Mouse (Mus musculus): Measurements from ENCODE around the gene Lrrc59. TPM values are rescaled to one million over a fixed set of nuclear protein-coding genes. Genes with fewer than 3 reads are reported as not detected.

Gene Lrrc59
- polyA plus RNA-seq (2021; fragmentation: Nextera tagmentation) = 25.3 and 27.7 TPM in 2 replicates
- long read RNA-seq, experiment 1, transcript Lrrc59-201 (7 exons, 2,837 nt) = major isoform, 57 of 75 reads
- long read RNA-seq, experiment 1, partial matches to known transcripts = 16 of 75 reads
- long read RNA-seq, experiment 1, other reads (novel, unspliced or antisense) = 2 of 75 reads
- long read RNA-seq, experiment 2, transcript Lrrc59-201 (7 exons, 2,837 nt) = major isoform, 349 of 369 reads
- long read RNA-seq, experiment 2, partial matches to known transcripts = 16 of 369 reads
- long read RNA-seq, experiment 2, other reads (novel, unspliced or antisense) = 4 of 369 reads

GRCm38 (mm10) chr11:94629199-94629883, at the start of gene Lrrc59:
Gene Lrrc59 (plus strand): TSS chr11:94629767.

DNA sequence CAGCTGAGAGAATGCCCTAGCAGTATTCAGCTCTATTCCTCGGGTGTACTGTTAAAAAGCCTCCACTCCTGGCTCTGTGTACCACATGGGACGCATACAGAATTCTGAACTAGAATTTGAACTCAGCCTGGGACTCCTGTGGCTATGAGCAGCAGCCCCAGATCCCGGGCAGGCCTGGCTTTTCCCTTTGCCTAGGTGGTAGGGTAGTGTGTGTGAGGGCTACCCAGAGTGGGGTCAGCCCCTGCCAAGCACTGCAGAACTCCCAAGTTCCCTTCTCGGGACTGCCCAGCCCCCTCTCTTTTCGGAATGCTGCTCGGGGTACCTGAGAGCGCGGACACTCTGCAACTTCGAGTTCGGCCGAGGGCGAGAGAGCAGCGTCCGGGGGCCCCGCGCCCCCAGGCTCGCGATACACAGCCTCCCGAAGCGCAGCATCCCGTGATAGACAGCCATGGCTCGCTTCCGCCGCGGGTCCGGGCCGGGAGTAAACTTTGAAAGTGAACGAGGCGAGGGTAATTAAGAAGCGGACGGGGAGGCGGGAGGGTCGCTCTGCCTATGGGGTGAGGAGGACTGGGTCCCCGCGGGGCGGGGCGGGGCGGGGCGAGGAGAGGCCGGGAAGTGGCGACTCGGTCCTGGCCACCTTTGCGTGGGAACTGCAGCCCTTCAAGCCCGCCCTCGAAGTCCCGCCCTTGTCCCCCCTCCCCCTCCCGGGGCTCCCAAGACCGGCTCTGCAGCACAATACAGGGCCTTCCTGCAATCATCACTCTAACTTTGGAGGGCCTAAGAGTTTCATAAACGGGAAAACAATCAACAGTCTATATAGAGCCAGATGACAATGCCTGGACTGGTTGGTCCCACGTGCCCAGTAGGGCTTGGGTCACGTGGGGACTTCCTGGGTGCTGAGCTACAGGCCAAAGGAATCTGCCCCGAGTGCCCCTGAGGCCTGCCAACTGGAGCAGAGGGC, 28.0 kb upstream of the Lrrc59 start, which contains the start of gene Acsf2:
Gene Acsf2, minus strand, starts transcription at position 551 of the 961 bp plus-strand sequence.

DNA sequence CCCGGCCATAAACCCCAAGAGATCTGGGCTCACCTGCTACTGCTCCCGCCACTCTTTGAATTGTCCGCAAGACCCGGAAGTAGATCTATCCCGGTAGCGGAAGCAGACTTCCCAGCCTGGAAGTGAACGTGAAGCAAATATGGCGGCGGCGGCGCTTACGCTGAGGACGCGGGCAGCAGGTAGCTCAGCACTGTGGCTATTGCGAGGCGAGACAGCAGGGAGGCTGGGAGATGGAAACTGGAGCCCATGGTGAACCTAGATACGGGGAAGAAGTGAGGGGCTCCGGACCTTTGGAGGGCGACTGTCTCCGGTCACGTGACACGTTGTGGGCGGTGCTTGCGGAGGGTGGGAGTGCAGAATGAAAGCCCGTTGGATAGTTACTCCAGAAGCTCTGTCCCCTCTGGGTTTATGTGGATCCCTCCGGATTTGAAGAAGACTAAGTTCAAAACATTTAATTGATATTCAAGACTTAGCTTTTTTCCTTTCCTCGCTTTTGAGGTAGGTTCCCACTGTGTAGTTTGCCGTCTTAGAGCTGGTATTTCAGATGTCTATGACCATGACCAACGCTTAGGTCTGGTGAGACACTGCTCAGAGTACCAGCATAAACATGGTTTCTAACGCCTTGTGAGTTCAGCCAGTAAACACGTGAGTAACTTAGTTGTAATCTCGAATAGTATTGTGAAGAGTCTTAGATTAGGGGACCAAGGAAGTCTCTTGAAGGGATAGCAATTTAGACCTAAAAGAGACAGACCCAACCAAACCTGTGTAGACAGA, 24.3 kb downstream of the Lrrc59 start, which contains the start of the genes Mrpl27 and Eme1:
Gene Mrpl27, plus strand, starts transcription at position 105 of the 774 bp plus-strand sequence.
Gene Eme1, minus strand, starts transcription at position 302 of the 774 bp plus-strand sequence.

GRCm38 (mm10) chr11:94676754-94677606, 47.4 kb downstream of the Lrrc59 start, which contains the start of gene Xylt2:
Gene Xylt2 (minus strand): TSS chr11:94677515.

Other genes starting within 250 kb of the Lrrc59 start
- gene Abcc3, start 236.8 kb upstream of the Lrrc59 start, polyA plus RNA-seq (2021; fragmentation: Nextera tagmentation) = 1.4 and 2.2 TPM in 2 replicates
- gene Cacna1g, start 155.6 kb upstream of the Lrrc59 start, polyA plus RNA-seq (2021; fragmentation: Nextera tagmentation) = 4.9 and 6.2 TPM in 2 replicates
- gene Spata20, start 143.6 kb upstream of the Lrrc59 start, polyA plus RNA-seq (2021; fragmentation: Nextera tagmentation) = not detected in 2 replicates
- 1.5 and 6.9 TPM in 2 replicates for gene Epn3, start 129.8 kb upstream of the Lrrc59 start, polyA plus RNA-seq (2021; fragmentation: Nextera tagmentation)
- 2.1 and 3.4 TPM in 2 replicates for gene Mycbpap, start 108.0 kb upstream of the Lrrc59 start, polyA plus RNA-seq (2021; fragmentation: Nextera tagmentation)
- gene Rsad1, start 80.5 kb upstream of the Lrrc59 start, polyA plus RNA-seq (2021; fragmentation: Nextera tagmentation) = 2.7 and 3.7 TPM in 2 replicates
- 0.19 and 0.34 TPM in 2 replicates for gene Chad, start 64.7 kb upstream of the Lrrc59 start, polyA plus RNA-seq (2021; fragmentation: Nextera tagmentation)
- gene Acsf2, start 27.9 kb upstream of the Lrrc59 start, polyA plus RNA-seq (2021; fragmentation: Nextera tagmentation) = 5.9 and 6.7 TPM in 2 replicates
- gene Mrpl27, start 24.0 kb downstream of the Lrrc59 start, polyA plus RNA-seq (2021; fragmentation: Nextera tagmentation) = 152 and 155 TPM in 2 replicates
- gene Eme1, start 24.2 kb downstream of the Lrrc59 start, polyA plus RNA-seq (2021; fragmentation: Nextera tagmentation) = 0.16 and 0.29 TPM in 2 replicates
- 12.1 and 12.7 TPM in 2 replicates for gene Xylt2, start 47.7 kb downstream of the Lrrc59 start, polyA plus RNA-seq (2021; fragmentation: Nextera tagmentation)
- gene Gm11541, start 74.7 kb downstream of the Lrrc59 start, polyA plus RNA-seq (2021; fragmentation: Nextera tagmentation) = 0.13 TPM in 1 of 2 replicates, not detected in the other
- not detected in 2 replicates for gene Cdc34b, start 112.0 kb downstream of the Lrrc59 start, polyA plus RNA-seq (2021; fragmentation: Nextera tagmentation)
- not detected in 2 replicates for gene Tmem92, start 152.9 kb downstream of the Lrrc59 start, polyA plus RNA-seq (2021; fragmentation: Nextera tagmentation)

Data from layer of hippocampus, adult 6 months (tissue).